Mouse (Mus musculus) E14TG2a.4 (cell line): ENCODE data around the gene BC005537.

ENCODE experiments used
- H3K27me3 ChIP-seq: 2 replicates; pipeline ENCODE4 v1.6.1; 2014; ENCODE audit warnings: low read length, control low read depth; ENCODE audit not compliant: insufficient read depth
- H3K36me3 ChIP-seq: 2 replicates; pipeline ENCODE4 v1.6.1; 2014; ENCODE audit warnings: low read length, control low read depth; ENCODE audit not compliant: insufficient read depth
- H3K4me1 ChIP-seq: replicated peaks from 2 replicates; pipeline ENCODE4 v1.6.1; 2014; ENCODE audit warnings: low read depth, low read length, control low read depth
- H3K4me3 ChIP-seq: replicated peaks from 2 replicates; pipeline ENCODE4 v1.5.1; 2014; ENCODE audit warnings: mild to moderate bottlenecking, low read length
- H3K9me3 ChIP-seq: 2 replicates; pipeline ENCODE4 v1.6.1; 2014; ENCODE audit warnings: low read length, control low read depth
- CTCF ChIP-seq: conservative IDR thresholded peaks from 2 replicates; pipeline ENCODE4 v1.5.1; 2014; ENCODE audit warnings: low read length
- NANOG ChIP-seq: IDR thresholded peaks from 2 replicates; pipeline ENCODE4 v1.6.1; 2014; ENCODE audit warnings: borderline replicate concordance, low read length, mixed read lengths
- POU5F1 ChIP-seq: IDR thresholded peaks from 2 replicates; pipeline ENCODE4 v1.6.1; 2014; ENCODE audit warnings: low read length, borderline replicate concordance

Gene BC005537

GRCm38 (mm10) chr13:24798686-24799085 is 2.8 kb upstream of the BC005537 start:
- no peak for TF ChIP-seq CTCF
- TF ChIP-seq POU5F1: no peak
- TF ChIP-seq NANOG: no peak
- Histone ChIP-seq H3K36me3 (peaks cover 9% of the 10 kb centered on the region), H3K9me3 (no peaks in the 10 kb centered on the region), H3K27me3 (no peaks in the 10 kb centered on the region), H3K4me3 (no peak overlapping the region), H3K4me1 (peaks cover 27% of the 10 kb centered on the region)

- H3K36me3 ChIP-seq: peaks cover 15% of the 10 kb centered on the region
- TF ChIP-seq POU5F1: no peak
- no peak for TF ChIP-seq CTCF
- TF ChIP-seq NANOG: no peak
- H3K4me1 ChIP-seq: peaks cover 34% of the 10 kb centered on the region
- peak overlapping the region; percentile 77 for H3K4me3 ChIP-seq
- no peaks in the 10 kb centered on the region for H3K9me3 ChIP-seq
- H3K27me3 ChIP-seq: no peaks in the 10 kb centered on the region
Observed at GRCm38 (mm10) chr13:24799378-24799777, 2.1 kb upstream of the BC005537 start.

GRCm38 (mm10) chr13:24799925-24800673 is 1.4 kb upstream of the BC005537 start:
- Histone ChIP-seq H3K36me3 (peaks cover 23% of the 10 kb centered on the region), H3K27me3 (no peaks in the 10 kb centered on the region), H3K4me1 (peaks cover 41% of the 10 kb centered on the region), H3K4me3 (peak overlapping the region; percentile 77), H3K9me3 (no peaks in the 10 kb centered on the region)
- TF ChIP-seq POU5F1: no peak
- TF ChIP-seq NANOG: no peak
- TF ChIP-seq CTCF: no peak

GRCm38 (mm10) chr13:24800674-24801307 is 666 bp upstream of the BC005537 start:
- Histone ChIP-seq H3K4me1 (peaks cover 41% of the 10 kb centered on the region), H3K9me3 (no peaks in the 10 kb centered on the region)
- TF ChIP-seq CTCF: no peak
- TF ChIP-seq POU5F1: no peak
- TF ChIP-seq NANOG: no peak

GRCm38 (mm10) chr13:24802131-24802691 is 754 bp downstream of the BC005537 start:
- peaks cover 42% of the 10 kb centered on the region for H3K36me3 ChIP-seq
- no peaks in the 10 kb centered on the region for H3K9me3 ChIP-seq
- peaks cover 46% of the 10 kb centered on the region for H3K4me1 ChIP-seq
- TF ChIP-seq CTCF (no peak), POU5F1 (no peak), NANOG (no peak)
- H3K4me3 ChIP-seq: peak overlapping the region; percentile 97
- H3K27me3 ChIP-seq: no peaks in the 10 kb centered on the region

More at GRCm38 (mm10) chr13:24800674-24801307, 666 bp upstream of the BC005537 start:
- Histone ChIP-seq H3K27me3 (no peaks in the 10 kb centered on the region), H3K36me3 (peaks cover 30% of the 10 kb centered on the region), H3K4me3 (peak overlapping the region; percentile 97)

GRCm38 (mm10) chr13:24803196-24803595 is 1.7 kb downstream of the BC005537 start:
- Histone ChIP-seq H3K27me3 (no peaks in the 10 kb centered on the region), H3K4me1 (peaks cover 47% of the 10 kb centered on the region), H3K36me3 (peaks cover 52% of the 10 kb centered on the region), H3K4me3 (peak overlapping the region; percentile 97), H3K9me3 (no peaks in the 10 kb centered on the region)
- TF ChIP-seq CTCF (no peak), NANOG (no peak), POU5F1 (no peak)

- H3K36me3 ChIP-seq: peaks cover 81% of the 10 kb centered on the region
- TF ChIP-seq NANOG: no peak
- H3K9me3 ChIP-seq: no peaks in the 10 kb centered on the region
Observed at GRCm38 (mm10) chr13:24806079-24806478, 4.6 kb downstream of the BC005537 start.

GRCm38 (mm10) chr13:24812521-24812920 is 11.1 kb downstream of the BC005537 start:
- Histone ChIP-seq H3K9me3 (no peaks in the 10 kb centered on the region), H3K4me1 (peaks cover 23% of the 10 kb centered on the region), H3K36me3 (peaks cover 83% of the 10 kb centered on the region), H3K27me3 (no peaks in the 10 kb centered on the region), H3K4me3 (no peak overlapping the region)
- TF ChIP-seq CTCF (no peak), NANOG (no peak), POU5F1 (no peak)

More at GRCm38 (mm10) chr13:24806079-24806478, 4.6 kb downstream of the BC005537 start:
- Histone ChIP-seq H3K4me3 (no peak overlapping the region), H3K27me3 (no peaks in the 10 kb centered on the region), H3K4me1 (peaks cover 34% of the 10 kb centered on the region)

GRCm38 (mm10) chr13:24814616-24815015 is 13.2 kb downstream of the BC005537 start:
- TF ChIP-seq POU5F1 (no peak), NANOG (no peak), CTCF (no peak)
- Histone ChIP-seq H3K36me3 (peaks cover 72% of the 10 kb centered on the region), H3K27me3 (no peaks in the 10 kb centered on the region), H3K4me3 (no peak overlapping the region), H3K9me3 (no peaks in the 10 kb centered on the region), H3K4me1 (peaks cover 23% of the 10 kb centered on the region)
